Mouse (Mus musculus) lung, embryonic 15.5 days (tissue): Measurements from ENCODE around the gene Cuedc1. TPM values are rescaled to one million over a fixed set of nuclear protein-coding genes. Genes with fewer than 3 reads are reported as not detected.

Experiments
- ATAC-seq: fragments of 200-750 bp; cut with Nextera tagmentation; 2 replicates; pipeline ENCODE4 v1.8.0; 2017; ENCODE audit warnings: moderate number of reproducible peaks, borderline replicate concordance; ENCODE audit not compliant: low FRiP score, low TSS enrichment; ENCODE audit errors: extremely low read depth
- H3K27ac ChIP-seq: fragments of 300-500 bp; sonication (generic); 2 replicates; pipeline ENCODE4 v1.5.1; 2015; ENCODE audit warnings: moderate library complexity, mild to moderate bottlenecking, inconsistent platforms
- H3K27me3 ChIP-seq: fragments of 300-500 bp; sonication (generic); 2 replicates; pipeline ENCODE4 v1.6.1; 2015; ENCODE audit warnings: inconsistent platforms
- H3K36me3 ChIP-seq: fragments of 300-500 bp; sonication (generic); 2 replicates; pipeline ENCODE4 v1.6.1; 2015; ENCODE audit warnings: inconsistent platforms
- H3K4me1 ChIP-seq: fragments of 300-500 bp; sonication (generic); 2 replicates; pipeline ENCODE4 v1.6.1; 2015; ENCODE audit warnings: inconsistent platforms
- H3K4me2 ChIP-seq: fragments of 300-500 bp; sonication (generic); 2 replicates; pipeline ENCODE4 v1.6.1; 2015; ENCODE audit warnings: inconsistent platforms, mild to moderate bottlenecking, moderate library complexity
- H3K4me3 ChIP-seq: fragments of 300-500 bp; sonication (generic); 2 replicates; pipeline ENCODE4 v1.5.1; 2015; ENCODE audit warnings: mild to moderate bottlenecking, inconsistent platforms
- H3K9ac ChIP-seq: fragments of 300-500 bp; sonication (generic); 2 replicates; pipeline ENCODE4 v1.6.1; 2015; ENCODE audit warnings: inconsistent platforms
- H3K9me3 ChIP-seq: fragments of 300-500 bp; sonication (generic); 2 replicates; pipeline ENCODE4 v1.6.1; 2016; ENCODE audit warnings: inconsistent platforms
- WGBS: fragments of 180-500 bp; shearing (Covaris S2); methylation state at CpG from one replicate; pipeline ENCODE4 v1.1.7; 2015; 5-methylcytosine and 5-hydroxymethylcytosine counted together
- polyA plus RNA-seq: library from polyadenylated mRNA; unstranded; fragments of >200 nt; fragmentation: Nextera tagmentation; extraction: Ambion mirVana; gene quantifications from 2 replicates; pipeline ENCODE4 v1.2.1, GENCODE M21; 2015

The Cuedc1 gene
- polyA plus RNA-seq, 1 experiment from 2014 or later, result 19.7 TPM

- no peaks in the 10 kb centered on the region for H3K9me3 ChIP-seq
- peaks cover 67% of the 10 kb centered on the region for H3K4me1 ChIP-seq
- no peak overlapping the region for H3K9ac ChIP-seq
- H3K27me3 ChIP-seq, result no peaks in the 10 kb centered on the region
- WGBS, result 59% methylated on average over 4 of the region's 4 CpGs
- no peak for ATAC-seq
- no peaks in the 10 kb centered on the region for H3K36me3 ChIP-seq
- H3K4me2 ChIP-seq, result no peak overlapping the region
- no peak overlapping the region for H3K4me3 ChIP-seq
- no peak overlapping the region for H3K27ac ChIP-seq
These were observed 46.2 kb downstream of the Cuedc1 start for GRCm38 (mm10) chr11:88144100-88144499.

GRCm38 (mm10) chr11:88145214-88146006 is 47.6 kb downstream of the Cuedc1 start:
- Histone ChIP-seq H3K9ac (no peak overlapping the region), H3K4me1 (peaks cover 63% of the 10 kb centered on the region), H3K4me2 (no peak overlapping the region), H3K4me3 (no peak overlapping the region), H3K9me3 (no peaks in the 10 kb centered on the region), H3K27ac (no peak overlapping the region), H3K27me3 (no peaks in the 10 kb centered on the region), H3K36me3 (no peaks in the 10 kb centered on the region)
- 55% methylated on average over 13 of the region's 13 CpGs for WGBS
- ATAC-seq, result no peak

DNA sequence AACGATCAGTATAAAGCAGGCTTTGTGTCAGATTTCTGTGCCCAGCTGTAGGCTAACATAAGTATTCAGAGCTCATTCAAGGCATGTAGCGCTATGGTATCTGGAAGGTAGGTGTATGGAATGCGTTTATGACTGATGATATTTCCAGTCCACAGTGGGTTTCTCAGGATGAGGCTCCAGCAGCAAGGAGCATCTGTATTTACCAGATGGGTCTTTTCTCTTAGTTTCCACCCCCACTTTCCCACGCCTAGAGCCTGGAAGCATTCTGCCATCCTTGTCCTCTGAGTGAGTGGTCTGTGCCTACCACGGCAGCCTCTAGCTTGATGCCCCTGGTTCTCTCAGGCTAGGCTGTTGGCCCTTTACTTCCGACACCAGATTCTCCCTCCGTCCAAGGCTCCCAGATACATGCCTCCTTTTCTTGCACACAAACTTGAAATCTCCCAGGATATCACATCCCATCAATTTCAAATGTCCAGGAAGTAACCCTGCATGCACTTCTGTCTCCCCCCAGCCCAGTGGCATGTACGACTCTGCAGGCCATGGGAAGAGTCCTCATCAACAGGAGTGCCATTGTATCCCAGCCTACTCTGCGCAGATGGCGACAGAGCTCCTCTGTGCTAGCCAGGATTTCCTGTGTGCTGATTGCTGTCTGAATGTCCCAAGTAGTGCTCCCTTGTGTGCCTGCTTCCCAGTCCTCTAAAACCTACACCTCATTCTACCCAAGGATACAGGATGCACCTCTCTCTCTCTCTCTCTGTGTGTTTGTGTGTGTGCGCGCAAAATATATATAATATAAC is 48.6 kb downstream of the Cuedc1 start:
- Histone ChIP-seq H3K4me1 (peaks cover 64% of the 10 kb centered on the region), H3K36me3 (no peaks in the 10 kb centered on the region), H3K4me2 (no peak overlapping the region), H3K9ac (no peak overlapping the region), H3K4me3 (no peak overlapping the region), H3K9me3 (no peaks in the 10 kb centered on the region), H3K27me3 (no peaks in the 10 kb centered on the region), H3K27ac (0 out of 2 replicates have a peak overlapping the region, but pooled peaks have one; percentile 17)
- no peak for ATAC-seq
- 64% methylated on average over 12 of the region's 12 CpGs for WGBS

GRCm38 (mm10) chr11:88147388-88147787 is 49.5 kb downstream of the Cuedc1 start:
- Histone ChIP-seq H3K4me2 (no peak overlapping the region), H3K27ac (no peak overlapping the region)
- 68% methylated on average over 5 of the region's 5 CpGs for WGBS

DNA sequence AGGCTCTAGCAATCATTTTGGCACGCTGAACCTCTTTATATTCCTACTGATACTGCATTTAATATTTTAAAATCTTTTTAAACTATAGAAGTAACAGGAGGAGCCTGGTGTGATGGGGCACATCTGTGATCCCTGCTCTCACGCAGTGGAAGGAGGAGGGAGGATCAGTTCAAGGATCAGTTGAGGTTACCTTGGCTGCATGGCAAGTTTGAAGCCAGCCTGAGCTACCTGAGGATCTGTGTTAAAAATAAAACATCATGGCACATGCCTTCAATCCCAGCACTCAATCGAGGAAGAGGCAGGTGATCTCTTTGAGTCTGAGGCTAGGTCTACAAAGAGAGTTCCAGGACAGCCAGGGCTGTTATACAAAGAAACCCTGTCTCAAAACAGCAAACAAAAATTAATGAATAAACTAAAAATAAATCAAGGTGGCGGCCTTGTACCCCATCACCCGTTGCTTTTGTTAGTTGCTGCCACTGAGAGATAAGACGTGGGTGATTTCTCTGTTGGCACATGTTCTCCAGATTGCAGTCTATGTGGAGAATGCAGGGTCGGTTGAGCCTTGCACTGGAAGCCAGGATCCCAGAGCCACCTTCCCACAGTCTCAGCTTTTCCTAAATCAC is 50.3 kb downstream of the Cuedc1 start:
- Histone ChIP-seq H3K36me3 (no peaks in the 10 kb centered on the region), H3K4me2 (peak overlapping the region; percentile 28; the same call in 1 of the 2 replicates), H3K27ac (peak overlapping the region; percentile 89), H3K4me1 (peaks cover 70% of the 10 kb centered on the region), H3K9ac (no peak overlapping the region), H3K4me3 (no peak overlapping the region), H3K27me3 (no peaks in the 10 kb centered on the region), H3K9me3 (no peaks in the 10 kb centered on the region)
- no peak for ATAC-seq
- WGBS, result 29% methylated on average over 7 of the region's 7 CpGs

More at GRCm38 (mm10) chr11:88147388-88147787, 49.5 kb downstream of the Cuedc1 start:
- no peaks in the 10 kb centered on the region for H3K27me3 ChIP-seq
- ATAC-seq, result no peak
- H3K9me3 ChIP-seq, result no peaks in the 10 kb centered on the region
- no peak overlapping the region for H3K4me3 ChIP-seq
- H3K9ac ChIP-seq, result no peak overlapping the region
- peaks cover 64% of the 10 kb centered on the region for H3K4me1 ChIP-seq
- no peaks in the 10 kb centered on the region for H3K36me3 ChIP-seq

GRCm38 (mm10) chr11:88148638-88149279 is 50.9 kb downstream of the Cuedc1 start:
- Histone ChIP-seq H3K9ac (no peak overlapping the region), H3K4me3 (no peak overlapping the region), H3K4me2 (peak overlapping the region; percentile 28; the same call in 1 of the 2 replicates), H3K27ac (peak overlapping the region; percentile 89), H3K27me3 (no peaks in the 10 kb centered on the region), H3K9me3 (no peaks in the 10 kb centered on the region), H3K4me1 (peaks cover 76% of the 10 kb centered on the region), H3K36me3 (no peaks in the 10 kb centered on the region)
- ATAC-seq, result peak; percentile 60
- 7% methylated on average over 11 of the region's 11 CpGs for WGBS

DNA sequence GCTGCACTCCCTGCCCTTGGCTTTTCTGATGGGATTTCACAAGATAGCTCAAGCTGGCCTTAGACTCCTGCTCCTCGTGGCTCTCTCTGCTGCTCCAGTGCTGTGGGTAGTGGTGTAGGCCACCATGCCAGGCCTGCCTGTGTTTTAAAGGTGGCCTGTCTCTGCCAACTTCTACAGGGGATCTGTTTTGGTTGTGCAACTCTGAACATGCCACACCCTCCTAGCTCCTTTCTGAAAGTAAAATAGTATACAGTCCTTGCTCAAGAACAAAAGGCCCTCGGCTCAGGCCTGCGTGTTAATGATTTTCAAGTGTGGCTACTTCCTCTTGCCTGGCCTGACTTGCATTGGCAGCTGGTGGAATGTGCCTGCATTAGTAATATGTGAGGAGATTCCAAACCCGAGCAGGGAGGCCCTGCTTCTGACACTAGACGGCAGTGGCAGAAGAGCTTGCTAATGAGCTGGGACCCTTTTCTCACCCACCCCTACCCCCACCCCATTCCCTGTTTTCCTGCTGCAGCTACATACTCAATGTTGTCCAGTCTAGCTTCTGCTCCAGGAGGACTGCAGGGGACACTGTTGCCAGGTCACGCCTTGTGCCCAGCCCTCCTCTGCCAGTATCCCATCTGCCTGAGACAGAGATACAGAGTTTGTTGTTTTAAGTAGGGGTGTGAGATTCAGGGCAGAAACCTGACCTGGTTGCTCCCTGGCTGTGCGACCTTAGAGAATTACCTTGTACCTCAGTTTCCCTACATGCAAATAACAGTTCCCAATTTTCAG is 53.7 kb downstream of the Cuedc1 start:
- no peak for ATAC-seq
- H3K9me3 ChIP-seq, result no peaks in the 10 kb centered on the region
- no peak overlapping the region for H3K4me2 ChIP-seq
- H3K27ac ChIP-seq, result peak overlapping the region; percentile 88
- H3K4me1 ChIP-seq, result peaks cover 91% of the 10 kb centered on the region
- no peaks in the 10 kb centered on the region for H3K27me3 ChIP-seq
- no peak overlapping the region for H3K4me3 ChIP-seq
- WGBS, result 32% methylated on average over 7 of the region's 7 CpGs
- H3K36me3 ChIP-seq, result no peaks in the 10 kb centered on the region
- H3K9ac ChIP-seq, result no peak overlapping the region

DNA sequence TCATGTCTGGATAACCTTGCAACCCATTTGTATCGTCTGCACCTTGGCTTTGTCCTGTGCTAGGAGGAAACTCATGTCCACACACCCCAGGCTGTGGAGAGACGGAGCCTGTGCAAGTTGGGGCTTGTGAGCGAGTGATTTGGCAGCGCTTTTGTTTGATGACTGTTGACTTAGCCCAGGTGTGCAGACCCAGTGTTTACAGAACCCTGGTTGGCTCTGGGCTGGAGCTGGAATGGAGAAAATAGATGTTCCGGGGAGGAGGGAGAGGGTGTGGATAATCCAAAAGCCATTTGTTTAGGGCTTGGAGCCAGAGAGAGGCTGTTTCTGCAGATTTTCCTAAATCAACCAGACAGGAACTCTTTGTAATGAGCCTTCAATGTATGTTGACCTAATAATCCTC is 56.0 kb downstream of the Cuedc1 start:
- Histone ChIP-seq H3K4me2 (no peak overlapping the region), H3K27me3 (no peaks in the 10 kb centered on the region), H3K4me3 (no peak overlapping the region), H3K9ac (no peak overlapping the region), H3K4me1 (peaks cover 81% of the 10 kb centered on the region), H3K27ac (peak overlapping the region; percentile 88), H3K36me3 (no peaks in the 10 kb centered on the region), H3K9me3 (no peaks in the 10 kb centered on the region)
- 25% methylated on average over 5 of the region's 5 CpGs for WGBS
- ATAC-seq, result 0 out of 2 replicates have a peak, but pooled peaks have one; percentile 4

- no peak overlapping the region for H3K9ac ChIP-seq
- H3K4me1 ChIP-seq, result peaks cover 81% of the 10 kb centered on the region
- H3K4me3 ChIP-seq, result no peak overlapping the region
- H3K27me3 ChIP-seq, result no peaks in the 10 kb centered on the region
- H3K27ac ChIP-seq, result peak overlapping the region; percentile 88
- H3K4me2 ChIP-seq, result no peak overlapping the region
- ATAC-seq, result no peak
- WGBS, result 36% methylated on average over 8 of the region's 8 CpGs
- no peaks in the 10 kb centered on the region for H3K9me3 ChIP-seq
- H3K36me3 ChIP-seq, result no peaks in the 10 kb centered on the region
These were observed 56.6 kb downstream of the Cuedc1 start for GRCm38 (mm10) chr11:88154500-88154899.

GRCm38 (mm10) chr11:88155451-88155850 is 57.6 kb downstream of the Cuedc1 start:
- Histone ChIP-seq H3K9me3 (no peaks in the 10 kb centered on the region), H3K27ac (peak overlapping the region; percentile 88), H3K27me3 (no peaks in the 10 kb centered on the region), H3K4me2 (no peak overlapping the region), H3K9ac (0 out of 2 replicates have a peak overlapping the region, but pooled peaks have one; percentile 0), H3K36me3 (no peaks in the 10 kb centered on the region), H3K4me3 (no peak overlapping the region), H3K4me1 (peaks cover 86% of the 10 kb centered on the region)
- 59% methylated on average over 3 of the region's 3 CpGs for WGBS
- ATAC-seq, result no peak

DNA sequence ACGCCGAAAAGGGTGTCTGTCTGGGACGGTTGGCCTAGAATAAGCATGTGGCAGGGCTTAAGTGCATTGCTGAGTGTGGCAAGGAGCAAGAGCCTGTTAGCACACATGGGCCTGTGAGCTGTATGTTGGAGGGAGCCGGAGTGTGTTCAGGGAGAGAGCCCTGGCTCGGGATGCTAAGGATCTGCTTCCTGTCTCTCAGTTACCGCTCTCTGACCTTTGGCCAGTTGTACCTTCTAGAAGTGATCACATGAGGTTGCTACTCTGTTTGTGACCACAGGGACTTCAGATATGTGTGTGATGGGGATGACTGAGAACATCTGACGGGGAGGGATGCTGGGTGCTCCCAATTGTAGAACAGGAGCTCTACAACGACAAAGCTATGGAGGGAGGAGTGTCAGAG is 58.1 kb downstream of the Cuedc1 start:
- no peaks in the 10 kb centered on the region for H3K36me3 ChIP-seq
- H3K27ac ChIP-seq, result peak overlapping the region; percentile 88
- 40% methylated on average over 8 of the region's 8 CpGs for WGBS
- H3K4me2 ChIP-seq, result no peak overlapping the region
- H3K9ac ChIP-seq, result 0 out of 2 replicates have a peak overlapping the region, but pooled peaks have one; percentile 0
- no peaks in the 10 kb centered on the region for H3K9me3 ChIP-seq
- H3K4me3 ChIP-seq, result no peak overlapping the region
- H3K27me3 ChIP-seq, result no peaks in the 10 kb centered on the region
- no peak for ATAC-seq
- peaks cover 88% of the 10 kb centered on the region for H3K4me1 ChIP-seq
